Mouse (Mus musculus): Measurements from ENCODE around the gene Tmem45a. TPM values are rescaled to one million over a fixed set of nuclear protein-coding genes. Genes with fewer than 3 reads are reported as not detected.

Gene Tmem45a
- polyA plus RNA-seq, 1 experiment from 2014 or later: 9.9 TPM

GRCm38 (mm10) chr16:56793778-56794177 lies 92.2 kb downstream of the Tmem45a start:
- no peaks in the 10 kb centered on the region for H3K4me1 ChIP-seq (replicated peaks)
- H3K27me3 ChIP-seq: no peaks in the 10 kb centered on the region
- no peak overlapping the region for H3K4me2 ChIP-seq
- no peaks in the 10 kb centered on the region for H3K36me3 ChIP-seq
- no peak overlapping the region for H3K9ac ChIP-seq
- no peak for ATAC-seq (ENCODE audit: low read depth)
- H3K27ac ChIP-seq (replicated peaks): no peak overlapping the region
- H3K9me3 ChIP-seq: no peaks in the 10 kb centered on the region
- no peak overlapping the region for H3K4me3 ChIP-seq
- 90% methylated on average over 1 of the region's 1 CpGs for WGBS

DNA sequence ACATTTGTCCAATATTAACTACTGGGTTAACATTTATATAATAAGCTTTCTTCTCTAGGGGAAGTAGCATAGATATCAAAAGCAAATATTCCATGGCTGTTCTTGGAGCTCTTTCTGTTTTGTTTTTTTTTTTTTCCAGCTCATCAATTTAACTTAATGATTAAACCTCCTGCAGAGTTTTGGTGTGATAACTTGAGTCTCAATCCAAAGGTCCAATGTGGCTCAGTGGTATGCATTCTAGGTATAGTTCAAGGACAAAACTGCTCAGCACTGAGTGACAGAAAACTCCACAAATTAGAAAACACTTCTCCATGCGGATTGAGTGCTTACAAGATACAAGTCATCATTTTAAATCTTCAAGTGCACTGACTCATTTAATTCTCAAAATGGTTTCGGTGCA lies 100.0 kb downstream of the Tmem45a start:
- 84% methylated on average over 2 of the region's 2 CpGs for whole genome bisulfite sequencing
- H3K9ac ChIP-seq: no peak overlapping the region
- ATAC-seq (ENCODE audit: low read depth): no peak

DNA sequence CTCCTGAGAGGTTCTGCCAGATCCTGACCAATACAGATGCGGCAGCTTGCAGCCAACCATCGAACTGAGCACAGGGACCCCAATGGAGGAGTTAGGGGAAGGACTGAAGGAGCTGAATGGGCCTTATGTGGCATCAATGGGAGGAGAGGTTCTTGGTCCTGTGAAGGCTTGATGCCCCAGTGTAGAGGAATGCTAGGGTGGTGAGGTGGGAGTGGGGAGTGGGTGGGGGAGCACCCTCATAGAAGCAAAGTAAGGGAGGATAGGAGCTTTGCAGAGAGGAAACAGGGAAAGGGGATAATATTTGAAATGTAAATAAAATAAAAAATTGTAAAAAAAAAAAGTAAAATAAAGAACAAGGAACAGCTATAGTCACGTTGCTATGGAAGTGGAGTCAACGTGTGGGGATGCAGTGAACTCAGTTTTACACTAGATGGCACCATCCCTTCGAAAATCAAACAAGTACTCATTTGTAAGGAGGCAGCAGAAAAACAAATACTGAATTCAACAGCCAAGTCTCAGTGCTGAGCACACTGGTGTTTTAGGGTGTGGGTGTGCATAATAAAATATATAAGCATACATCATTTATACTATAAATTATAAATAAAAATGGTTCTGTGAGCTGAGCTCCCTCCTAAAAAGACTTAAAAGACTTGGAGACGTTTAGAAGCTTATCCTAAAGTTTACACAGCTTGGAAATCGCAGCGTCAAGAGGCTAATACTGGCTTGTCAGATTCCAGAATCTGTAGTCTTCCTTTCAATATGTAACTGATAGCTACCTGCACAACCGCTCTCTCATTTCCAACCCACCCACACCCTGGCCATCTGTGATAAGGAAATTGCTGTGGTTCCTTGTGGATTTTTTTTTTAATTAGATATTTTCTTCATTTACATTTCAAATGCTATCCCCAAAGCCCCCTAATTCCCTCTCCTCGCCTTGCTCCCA lies 114.5 kb downstream of the Tmem45a start:
- H3K27ac ChIP-seq (replicated peaks): no peak overlapping the region
- no peaks in the 10 kb centered on the region for H3K9me3 ChIP-seq
- no peak overlapping the region for H3K9ac ChIP-seq
- no peak overlapping the region for H3K4me3 ChIP-seq
- no peak overlapping the region for H3K4me2 ChIP-seq
- ATAC-seq (ENCODE audit: low read depth): peak; percentile 77; the same call in 1 of the 2 replicates
- 51% methylated on average over 10 of the region's 10 CpGs for WGBS
- no peaks in the 10 kb centered on the region for H3K27me3 ChIP-seq
- H3K4me1 ChIP-seq (replicated peaks): no peaks in the 10 kb centered on the region
- no peaks in the 10 kb centered on the region for H3K36me3 ChIP-seq

More for the DNA sequence above, 100.0 kb downstream of the Tmem45a start:
- Histone ChIP-seq H3K27me3 (no peaks in the 10 kb centered on the region), H3K36me3 (no peaks in the 10 kb centered on the region), H3K4me3 (no peak overlapping the region), H3K9me3 (no peaks in the 10 kb centered on the region), H3K27ac (replicated peaks) (no peak overlapping the region), H3K4me2 (no peak overlapping the region), H3K4me1 (replicated peaks) (no peaks in the 10 kb centered on the region)

Other genes with a start within 250 kb of the Tmem45a start
- 164 and 174 TPM in 2 replicates for gene Tfg, start 168.7 kb downstream of the Tmem45a start, polyA plus RNA-seq (2015; fragmentation: Nextera tagmentation; extraction: Ambion mirVana)
- not detected in 2 replicates for gene Adgrg7, start 90.3 kb downstream of the Tmem45a start, polyA plus RNA-seq (2015; fragmentation: Nextera tagmentation; extraction: Ambion mirVana)
- not detected in 2 replicates for gene Lnp1, start 41.9 kb upstream of the Tmem45a start, polyA plus RNA-seq (2015; fragmentation: Nextera tagmentation; extraction: Ambion mirVana)
- 0.14 TPM in 1 of 2 replicates, not detected in the other for gene Tmem45a2, start 185.2 kb upstream of the Tmem45a start, polyA plus RNA-seq (2015; fragmentation: Nextera tagmentation; extraction: Ambion mirVana)
- 58.9 and 59.7 TPM in 2 replicates for gene Tomm70a, start 235.5 kb upstream of the Tmem45a start, polyA plus RNA-seq (2015; fragmentation: Nextera tagmentation; extraction: Ambion mirVana)

All from neural tube, embryonic 13.5 days (tissue).